Mouse (Mus musculus) olfactory bulb, adult 2 months (tissue): ENCODE data around the gene Lgals4.

Source experiments
- CTCF ChIP-seq: fragments of 200-500 bp; IDR thresholded peaks from 2 replicates; pipeline ENCODE4 v1.5.1; 2012; ENCODE audit warnings: low read depth, mild to moderate bottlenecking, low read length, moderate library complexity; ENCODE audit not compliant: insufficient read depth
- POLR2A ChIP-seq: fragments of 200-500 bp; IDR thresholded peaks from 2 replicates; pipeline ENCODE4 v1.6.1; 2012; ENCODE audit warnings: mild to moderate bottlenecking, low read depth, low read length, moderate library complexity; ENCODE audit not compliant: insufficient read depth

DNA sequence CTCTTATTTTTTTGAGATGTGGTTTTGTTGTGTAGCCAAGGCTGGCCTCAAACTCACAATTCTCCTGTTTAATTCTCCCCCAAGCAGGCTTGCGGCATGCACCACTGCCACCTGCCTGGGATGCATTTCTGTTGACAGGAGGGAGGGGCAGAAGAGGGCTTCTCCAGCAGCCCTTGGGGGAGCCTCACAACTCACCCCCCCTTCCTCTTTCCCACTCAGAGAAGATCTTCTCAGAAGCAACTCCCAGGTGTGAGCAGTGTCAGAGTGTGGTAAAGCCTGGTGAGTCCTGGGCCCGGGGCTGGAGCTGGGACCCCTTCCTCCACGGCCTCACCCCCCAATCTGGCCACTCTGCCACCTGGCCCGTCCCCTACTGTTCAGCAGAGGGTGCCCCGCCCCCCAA lies 48.5 kb upstream of the Lgals4 start:
- TF ChIP-seq POLR2A (no peak), CTCF (no peak)
